Mouse (Mus musculus) cerebellum, adult (tissue): ENCODE measurements around the gene Gnpnat1.

ENCODE experiments used
- ATAC-seq: cut with Nextera tagmentation; 2 replicates; pipeline ENCODE4 v1.9.2; 2017; ENCODE audit warnings: mild to moderate bottlenecking, moderate library complexity, mixed read lengths; ENCODE audit not compliant: insufficient number of reproducible peaks, low FRiP score, low TSS enrichment

Gene Gnpnat1

DNA sequence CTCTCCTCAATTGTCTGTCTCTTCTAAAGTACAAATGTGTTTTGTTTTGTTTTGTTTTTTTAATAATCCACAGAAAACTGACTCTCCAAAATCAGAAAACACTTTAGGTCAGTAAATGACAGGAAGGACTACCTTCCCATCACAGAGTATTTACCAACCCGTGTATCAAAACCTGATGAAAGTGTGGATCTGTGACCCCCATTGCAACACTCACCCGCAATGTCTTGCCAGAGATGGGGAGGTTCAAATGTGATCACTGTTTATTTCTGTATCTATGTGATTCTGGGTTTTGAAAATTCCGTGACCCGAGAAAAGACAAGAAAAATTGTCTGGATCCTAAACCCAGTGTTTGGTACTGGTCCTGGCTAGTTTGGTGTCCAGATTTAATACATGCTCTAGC is 11.6 kb upstream of the Gnpnat1 start:
- ATAC-seq: no peak

DNA sequence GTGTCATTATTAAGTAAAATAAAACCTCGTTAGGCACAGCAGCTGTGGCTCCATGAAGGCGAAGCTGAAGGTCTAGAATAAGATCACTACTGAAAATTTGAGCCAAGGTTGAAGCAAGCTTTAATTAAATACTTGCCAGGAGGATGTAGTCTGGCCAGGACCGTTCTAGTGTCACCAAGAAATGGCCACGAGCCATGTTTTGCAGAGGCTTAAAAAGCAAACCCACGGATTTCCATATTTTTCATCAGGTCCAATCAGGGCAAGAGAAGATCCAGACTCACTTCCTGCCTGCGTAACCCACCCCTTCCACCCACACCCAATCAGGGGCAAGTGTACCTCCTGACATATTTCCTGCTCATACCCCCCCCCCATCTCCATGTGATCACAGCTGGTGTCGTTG is 1.1 kb downstream of the Gnpnat1 start:
- no peak for ATAC-seq

DNA sequence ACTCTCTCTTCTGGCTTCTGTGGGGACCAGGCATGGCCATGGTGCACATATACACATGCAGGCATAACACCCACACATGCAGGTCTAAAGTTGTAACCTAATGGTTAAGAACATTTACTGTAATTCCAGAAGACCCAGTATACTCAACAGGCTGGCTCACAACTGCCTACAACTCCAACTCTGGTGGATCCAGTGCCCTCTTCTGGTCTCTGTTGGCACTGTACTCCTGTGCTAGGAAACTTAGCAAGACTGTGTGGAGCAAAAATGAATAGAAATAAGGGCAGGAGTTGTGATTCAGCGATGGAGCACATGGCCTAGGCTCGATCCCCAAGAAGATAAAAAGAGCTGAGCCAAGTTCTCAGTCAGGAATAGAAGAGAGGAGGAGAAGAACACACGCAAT is 4.9 kb downstream of the Gnpnat1 start:
- ATAC-seq: no peak

DNA sequence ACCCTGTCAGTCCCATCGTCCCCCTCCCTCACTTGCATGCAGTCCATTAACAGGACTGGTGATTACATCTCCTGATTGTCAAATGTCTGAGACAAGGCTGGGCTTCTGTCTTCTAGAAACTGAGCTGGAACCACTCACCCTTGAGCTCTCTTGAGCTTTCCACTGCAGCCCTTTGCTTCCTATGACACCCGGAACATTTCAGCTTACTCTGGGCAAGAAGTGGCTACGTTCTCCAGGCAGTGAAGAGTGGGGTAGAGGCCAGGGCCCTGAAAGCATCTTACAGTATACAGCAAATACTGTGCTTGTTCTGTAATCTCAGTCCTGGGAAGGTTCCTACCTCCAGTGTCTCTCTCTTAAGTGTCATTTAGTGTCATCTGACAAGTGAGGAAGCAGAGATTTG is 15.5 kb downstream of the Gnpnat1 start:
- ATAC-seq: no peak; the same call in none of the 2 replicates

DNA sequence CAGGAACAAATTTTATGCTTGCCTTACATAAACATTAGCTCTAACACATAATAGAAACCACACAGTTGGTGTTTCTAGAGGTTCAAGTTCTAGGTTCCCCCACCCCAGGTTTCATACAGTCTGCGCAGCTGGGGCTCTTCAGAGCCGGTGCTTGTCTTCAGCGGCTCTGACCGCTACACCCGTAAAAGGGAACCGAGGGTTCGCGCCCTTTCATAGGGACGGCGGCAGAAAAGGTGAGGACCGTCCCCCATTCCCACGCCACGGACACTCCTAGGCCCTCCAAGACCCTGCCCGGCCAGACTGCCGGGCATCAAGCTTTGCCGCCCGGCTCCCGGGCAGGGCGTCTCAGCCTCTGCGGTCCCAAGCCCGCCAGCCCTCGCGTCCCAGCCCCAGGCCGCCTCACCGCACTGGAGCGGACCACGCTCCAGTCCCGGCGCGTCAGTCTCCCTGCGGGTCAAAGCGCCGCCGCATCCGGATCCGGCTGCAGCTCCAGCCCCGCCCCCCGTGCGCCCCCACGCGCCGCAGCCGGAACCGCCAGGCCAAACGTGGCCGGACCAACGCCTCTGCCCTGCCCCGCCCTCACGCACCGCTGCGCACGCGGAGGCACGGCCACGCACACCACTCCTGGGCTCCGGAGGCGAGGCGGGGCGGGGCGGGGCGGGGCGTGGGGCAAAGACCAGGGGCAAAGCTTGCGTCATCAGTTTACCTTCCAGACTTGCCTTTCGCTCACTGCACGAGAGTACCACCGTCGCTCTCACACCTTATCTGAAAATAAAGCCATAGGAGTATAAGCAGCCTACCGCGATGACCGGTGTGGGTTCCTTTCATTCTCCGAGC is 16.1 kb downstream of the Gnpnat1 start:
- peak; percentile 97 for ATAC-seq

DNA sequence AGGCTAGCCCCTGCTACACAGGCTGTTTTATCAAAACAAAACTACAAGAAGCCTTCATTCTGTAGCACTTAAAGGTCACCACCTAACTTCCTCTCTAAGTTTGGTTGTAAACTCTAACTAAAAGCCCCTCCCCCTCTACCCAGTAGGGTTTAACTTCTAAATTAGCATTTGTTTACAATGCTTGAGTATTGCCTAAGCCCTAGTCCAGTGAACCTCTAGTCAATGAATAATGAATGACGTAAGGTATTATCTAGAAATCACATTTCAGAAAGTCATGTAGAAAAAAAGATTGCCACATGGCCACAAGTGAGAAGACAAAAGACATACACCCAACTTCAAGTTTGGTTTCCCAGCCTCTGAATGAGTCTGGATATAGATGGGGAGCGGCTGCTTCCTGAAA is 17.2 kb downstream of the Gnpnat1 start:
- no peak for ATAC-seq

DNA sequence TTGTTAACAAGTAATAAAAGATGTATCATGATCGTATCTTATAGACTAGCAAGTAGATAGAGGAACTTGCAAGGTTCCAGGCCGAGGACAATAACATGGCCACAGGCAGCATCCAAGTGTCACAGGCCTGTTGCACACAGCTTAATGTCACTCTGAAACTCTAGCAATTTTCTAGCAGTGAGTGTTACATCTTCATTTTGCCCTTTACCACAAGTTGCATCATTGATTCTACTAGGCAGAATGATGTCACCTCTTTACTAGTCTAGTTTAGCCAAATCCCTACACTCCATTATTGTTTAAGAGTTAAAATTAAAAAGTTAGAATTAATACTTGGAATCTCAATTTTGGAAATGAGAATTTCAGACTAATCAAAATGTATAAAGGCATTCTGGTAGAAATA is 19.1 kb downstream of the Gnpnat1 start:
- ATAC-seq: no peak

DNA sequence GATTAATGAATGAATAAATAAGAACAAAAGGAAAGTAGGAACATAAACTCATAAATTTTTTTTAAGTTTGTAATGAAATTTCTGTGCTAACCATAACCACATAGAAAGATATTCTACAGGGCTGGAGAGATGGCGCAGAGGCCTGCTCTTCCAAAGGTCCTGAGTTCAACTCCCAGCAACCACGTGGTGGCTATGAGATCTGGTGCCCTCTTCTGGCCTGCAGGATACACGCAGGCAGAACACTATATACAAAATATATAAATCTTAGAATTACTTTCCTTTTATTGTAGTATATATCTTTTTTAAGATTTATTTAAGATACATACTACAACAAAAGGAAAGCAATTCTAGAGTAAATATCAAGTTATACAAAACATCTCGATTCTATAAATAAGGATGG is 21.8 kb downstream of the Gnpnat1 start:
- no peak for ATAC-seq

DNA sequence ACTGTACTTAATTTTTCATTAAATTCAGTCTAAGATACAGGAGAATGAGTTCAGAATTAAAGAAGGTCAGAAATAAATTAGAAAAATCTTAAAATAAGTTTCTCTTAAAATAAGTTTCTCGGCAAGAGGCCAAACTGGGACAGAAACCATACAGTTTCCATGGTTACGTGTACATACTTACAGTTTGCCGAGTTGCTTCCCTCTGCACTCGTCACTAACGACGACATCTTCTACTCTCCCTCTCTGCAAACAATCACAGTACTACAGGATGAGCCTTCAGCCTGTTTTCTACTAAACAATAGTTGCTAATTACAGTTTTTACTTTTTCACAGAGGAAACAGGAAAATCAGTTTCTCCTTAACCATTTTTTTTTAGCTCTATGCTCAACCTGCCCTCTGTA is 24.0 kb downstream of the Gnpnat1 start:
- ATAC-seq: no peak

DNA sequence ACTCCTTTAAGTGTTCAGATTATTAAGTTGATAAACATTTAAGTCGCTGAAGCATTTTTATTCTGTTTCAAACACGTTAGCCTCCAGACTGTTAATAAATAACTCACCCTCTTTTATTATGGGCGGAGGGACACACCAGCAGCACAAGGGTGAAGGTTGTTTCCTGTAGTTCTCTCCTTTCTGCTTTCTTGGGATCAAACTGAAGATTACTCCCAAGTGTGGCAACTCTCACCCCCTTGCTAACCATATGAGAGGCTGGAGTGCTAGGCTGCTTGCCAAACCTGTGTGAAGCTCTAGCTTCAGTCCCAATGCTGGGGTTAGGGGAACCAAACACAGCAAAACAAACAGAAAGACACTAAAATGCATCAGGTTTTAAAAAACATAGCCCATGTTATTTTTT is 25.9 kb downstream of the Gnpnat1 start:
- ATAC-seq: no peak

DNA sequence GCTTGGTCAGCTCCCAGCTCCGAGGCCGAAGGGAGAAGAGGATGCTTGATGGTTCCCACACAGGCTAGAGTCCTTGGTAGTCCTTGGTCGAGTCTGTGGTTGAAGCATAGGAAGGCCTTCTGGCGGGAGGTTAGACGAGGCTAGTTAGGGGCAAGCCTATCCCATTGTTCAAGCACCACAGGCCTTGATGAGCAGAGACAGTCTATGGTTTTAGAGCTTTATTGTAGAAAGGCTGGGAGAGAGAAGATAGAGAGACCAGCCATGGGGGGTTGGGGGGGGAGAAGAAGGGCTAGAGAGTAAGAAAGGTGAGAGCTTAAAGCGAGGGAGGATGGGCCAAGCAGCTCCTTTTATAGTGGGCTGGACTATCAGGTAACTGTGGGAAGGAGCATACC is 39.5 kb downstream of the Gnpnat1 start:
- ATAC-seq: no peak

DNA sequence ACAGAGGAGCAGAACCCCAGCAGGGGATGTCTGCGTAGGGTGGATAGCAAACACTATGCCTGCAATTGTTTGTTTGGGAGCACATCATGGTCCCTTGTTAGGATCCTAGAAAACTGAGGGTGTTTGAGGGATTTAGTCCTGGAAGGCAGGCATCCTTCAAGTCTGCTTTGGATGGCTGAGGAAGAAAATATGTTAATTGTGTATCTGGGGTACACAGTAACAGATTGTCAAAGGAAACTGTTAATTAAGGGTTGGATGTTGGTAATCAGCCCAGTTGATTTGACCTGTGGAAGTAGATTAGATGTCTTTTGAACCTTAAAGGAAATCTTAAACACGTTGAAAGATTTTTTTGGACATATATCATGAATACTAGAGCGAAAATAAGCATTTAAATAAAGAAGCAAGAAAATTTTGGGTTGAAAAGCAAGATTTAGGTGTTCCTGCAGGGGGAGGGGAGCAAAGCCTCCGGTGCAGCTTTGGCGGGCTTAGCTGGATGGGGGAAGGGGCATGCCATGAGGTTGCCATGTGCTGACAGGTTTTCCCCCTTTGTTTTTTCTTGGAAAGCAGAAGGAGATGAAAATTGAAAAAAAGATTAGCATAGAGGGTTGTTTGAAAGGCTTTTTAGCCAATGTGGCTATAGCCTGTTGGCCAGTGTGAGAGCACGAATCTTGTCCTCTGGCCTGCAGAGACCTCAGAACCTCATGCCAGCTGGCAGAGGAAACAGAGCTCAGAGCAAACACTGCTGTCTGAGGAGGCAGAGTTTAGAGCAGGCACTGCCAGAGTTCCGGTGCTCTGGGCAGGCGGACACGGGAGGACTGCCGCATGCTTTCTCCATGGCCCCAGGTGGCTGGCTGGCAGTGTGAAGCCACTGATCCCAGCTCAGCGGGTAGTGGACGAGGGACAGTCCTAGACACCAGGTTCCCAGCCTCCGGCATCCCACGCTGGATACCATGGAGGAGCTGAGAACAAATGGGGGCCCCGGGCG is 40.2 kb downstream of the Gnpnat1 start:
- ATAC-seq: peak; percentile 97

DNA sequence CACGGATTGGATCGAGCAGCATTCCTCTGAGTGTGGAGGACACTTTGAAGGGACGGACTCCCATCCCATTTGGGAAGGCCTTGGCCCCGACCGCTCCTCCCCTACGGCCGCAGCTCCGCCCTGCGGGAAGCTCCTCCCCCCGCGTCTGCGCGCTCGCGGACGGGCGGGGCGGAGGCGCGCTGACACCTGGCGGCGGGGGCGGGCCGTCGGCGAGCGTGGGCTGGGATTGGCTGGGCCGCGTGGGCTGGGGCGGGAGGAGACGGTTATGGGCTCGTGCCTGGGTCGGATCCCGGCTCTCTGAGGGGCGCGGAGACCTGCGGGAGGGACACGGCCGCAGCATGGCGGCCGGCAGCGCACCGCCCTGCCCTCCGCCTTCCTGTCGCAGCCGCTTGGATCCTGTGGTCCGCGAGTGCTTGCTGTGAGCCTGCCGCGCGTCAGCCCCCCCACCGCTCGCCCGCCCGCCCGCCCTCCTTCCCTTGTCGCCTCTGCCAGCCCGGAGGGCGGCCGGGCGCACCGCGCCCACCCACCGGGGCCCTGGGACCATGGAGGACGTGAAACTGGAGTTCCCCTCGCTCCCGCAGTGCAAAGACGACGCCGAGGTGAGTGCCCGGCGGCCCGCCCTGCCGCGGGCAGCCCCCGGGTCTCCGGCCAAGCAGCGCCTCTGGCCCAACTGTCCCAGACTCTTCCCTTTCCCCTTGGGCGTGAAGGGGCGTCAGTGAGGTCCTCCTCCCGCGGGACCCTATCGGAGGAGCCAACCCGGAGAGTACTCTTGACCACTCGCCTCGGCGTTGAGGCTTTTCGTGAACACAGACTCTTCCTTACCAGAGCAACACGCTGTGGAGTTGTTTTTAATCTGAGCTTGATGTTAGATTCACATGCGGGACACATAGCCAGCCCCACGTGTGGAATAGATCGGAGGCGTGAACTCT is 53.5 kb downstream of the Gnpnat1 start, which contains the start of gene Styx:
TSS of gene Styx (plus strand) at position 163 of the 929 bp plus-strand sequence.
- ATAC-seq: peak; percentile 97

DNA sequence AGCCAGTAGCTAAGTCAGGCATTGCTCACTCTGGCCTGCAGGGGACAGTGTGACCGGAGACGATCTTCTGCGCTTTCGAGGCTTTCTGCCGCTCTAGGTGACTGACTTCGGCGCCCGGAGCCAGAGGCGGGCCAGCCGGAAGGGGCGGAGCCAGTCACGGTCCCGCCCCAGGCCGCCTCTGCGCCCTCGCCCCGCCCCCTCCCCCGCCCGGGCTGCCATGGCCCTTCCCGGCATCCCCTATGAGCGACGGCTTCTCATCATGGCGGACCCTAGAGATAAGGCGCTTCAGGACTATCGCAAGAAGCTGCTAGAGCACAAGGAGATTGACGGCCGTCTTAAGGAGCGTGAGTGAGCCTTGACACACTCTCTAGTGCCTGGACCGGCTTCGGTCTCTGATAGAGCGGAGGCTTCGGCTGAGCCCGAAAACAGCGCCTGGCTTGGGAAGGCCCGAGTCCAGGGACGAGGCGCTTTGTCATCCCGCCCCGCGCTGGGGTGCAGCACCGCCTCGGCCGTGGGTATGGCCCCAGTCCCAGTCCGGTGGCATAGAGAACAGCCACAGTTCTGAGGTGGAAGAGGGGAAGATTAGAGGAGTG is 75.0 kb downstream of the Gnpnat1 start, which contains the start of gene Psmc6:
TSS of gene Psmc6 (plus strand) at position 200 of the 593 bp plus-strand sequence.
- ATAC-seq: peak; percentile 97

DNA sequence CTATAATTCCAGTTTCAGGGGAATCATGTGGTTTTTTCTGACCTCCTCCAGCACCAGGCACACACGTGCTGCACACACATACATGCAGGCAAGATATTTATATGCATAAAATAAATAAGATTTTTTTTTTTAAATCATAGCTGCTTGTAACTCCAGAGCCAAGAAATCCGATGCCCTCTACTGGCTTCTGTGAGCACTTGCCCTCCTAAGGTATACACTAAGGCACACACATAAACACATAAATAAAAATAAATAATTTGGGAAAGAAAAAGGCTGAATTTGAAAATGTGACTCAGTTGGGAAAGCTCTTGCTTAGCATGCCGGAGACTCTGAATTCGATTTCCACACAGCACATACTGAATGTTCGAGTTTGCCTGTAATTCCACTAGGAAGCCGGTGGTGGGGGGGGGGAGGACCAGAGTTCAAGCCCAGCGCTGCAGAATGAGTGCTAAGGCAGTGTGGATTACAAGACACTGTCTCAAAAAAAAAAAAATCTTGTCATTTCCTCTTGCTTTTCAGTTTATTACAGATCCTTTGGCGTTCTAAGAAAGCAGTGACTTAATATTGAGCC is 75.6 kb downstream of the Gnpnat1 start:
- peak; percentile 60 for ATAC-seq

DNA sequence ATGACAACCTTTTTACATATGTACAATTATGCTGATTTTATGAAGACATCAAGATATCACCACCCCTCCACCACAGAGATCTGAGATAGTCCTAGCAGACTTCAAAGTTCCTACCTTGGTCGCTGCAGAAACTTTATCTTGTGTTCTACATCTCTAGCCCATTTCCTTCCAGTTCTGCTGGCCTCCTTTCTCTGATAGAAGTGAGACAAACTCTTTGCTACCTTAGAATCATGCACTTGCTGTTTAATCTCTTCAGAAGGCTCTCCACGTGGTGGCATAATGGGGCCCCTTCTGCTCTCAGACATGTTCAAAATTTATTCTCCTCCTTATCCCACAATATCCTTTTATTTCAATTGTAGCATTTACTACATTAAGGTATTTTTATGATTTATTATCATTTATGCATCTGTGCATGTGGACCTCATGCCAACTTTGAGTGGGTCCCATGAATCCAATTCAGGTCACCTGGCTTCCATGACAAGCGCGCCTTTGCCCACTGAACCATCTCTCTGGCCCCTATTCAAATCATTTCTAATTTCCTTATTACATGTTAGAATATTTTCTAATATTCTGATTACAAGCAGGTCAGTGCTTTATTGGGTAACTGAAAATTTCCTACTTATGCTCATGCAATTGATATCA is 76.5 kb downstream of the Gnpnat1 start:
- no peak for ATAC-seq
